Mouse (Mus musculus) adrenal gland, adult 8-10 months (tissue): ENCODE data around the gene Kalrn. TPM values are rescaled to one million over a fixed set of nuclear protein-coding genes. Genes with fewer than 3 reads are reported as not detected.

Source experiments
- DNase-seq: peaks from one replicate; pipeline ENCODE4 v3.0.0; 2022
- total RNA-seq, 4 experiments: library from RNA; stranded (reverse); gene quantifications; 2 replicates each; pipeline ENCODE4 v1.2.4; 2022

Kalrn gene
- total RNA-seq, 4 experiments from 2014 or later, result 11.2 to 18.8 (median 13.0) TPM

DNA sequence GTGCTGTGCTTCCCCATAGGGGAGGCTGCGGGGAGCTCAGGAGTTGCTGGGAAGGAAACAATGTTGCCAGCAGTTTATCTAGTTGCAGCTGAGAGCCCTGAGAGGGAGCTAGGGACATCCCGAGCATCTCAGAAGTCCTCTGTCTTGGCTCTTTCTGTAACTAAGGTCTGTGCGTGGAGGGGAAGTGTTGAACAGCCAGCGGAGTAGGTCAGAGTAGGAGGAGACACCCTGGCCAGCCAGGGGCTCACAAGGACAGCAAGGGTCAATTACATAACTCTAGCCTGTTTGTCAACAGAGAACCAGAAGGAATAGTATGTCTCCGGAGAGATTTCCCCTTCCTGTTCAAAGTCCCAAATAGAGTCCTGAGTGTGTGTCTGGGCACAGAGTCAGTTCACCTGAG, 641.2 kb downstream of the Kalrn start:
- DNase-seq, result peak; percentile 50

DNA sequence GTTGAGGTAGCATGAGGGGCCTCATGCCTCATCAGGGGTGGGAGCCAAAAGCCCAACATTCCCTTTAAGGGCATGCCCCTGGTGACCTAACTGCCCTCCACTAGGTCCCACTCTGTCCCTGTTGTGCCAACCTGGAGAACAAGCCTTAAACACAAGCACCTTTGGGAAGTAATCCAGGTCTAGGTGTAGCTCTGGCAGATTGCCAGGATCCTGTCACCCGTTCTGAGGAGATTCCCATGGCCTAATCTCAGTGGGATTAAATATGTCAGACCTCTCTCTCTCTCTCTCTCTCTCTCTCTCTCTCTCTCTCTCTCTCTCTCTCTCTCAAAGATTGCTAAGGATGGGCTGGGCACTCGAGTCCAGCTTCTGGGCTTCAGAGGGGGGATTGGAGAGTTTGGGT, 641.6 kb downstream of the Kalrn start:
- DNase-seq, result no peak

DNA sequence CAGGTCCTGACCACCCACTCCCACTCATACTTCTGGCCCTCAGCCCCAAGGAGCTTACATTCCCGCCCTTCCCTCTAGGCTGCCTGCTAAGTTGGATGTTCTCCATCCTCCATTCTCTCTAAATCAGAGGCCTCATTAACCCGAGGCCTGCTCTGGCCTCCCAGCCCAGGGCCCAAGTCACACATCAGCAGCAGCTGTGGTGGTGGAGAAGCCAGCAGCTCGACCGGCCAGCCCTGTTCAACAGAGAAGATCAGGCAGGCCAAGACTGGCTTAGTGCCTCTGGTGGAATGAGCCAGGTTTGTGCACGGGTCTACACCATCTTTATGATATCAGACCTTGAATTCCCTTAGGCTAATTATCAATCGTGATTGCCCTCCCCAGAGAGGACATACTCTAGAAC, 642.5 kb downstream of the Kalrn start:
- no peak for DNase-seq

DNA sequence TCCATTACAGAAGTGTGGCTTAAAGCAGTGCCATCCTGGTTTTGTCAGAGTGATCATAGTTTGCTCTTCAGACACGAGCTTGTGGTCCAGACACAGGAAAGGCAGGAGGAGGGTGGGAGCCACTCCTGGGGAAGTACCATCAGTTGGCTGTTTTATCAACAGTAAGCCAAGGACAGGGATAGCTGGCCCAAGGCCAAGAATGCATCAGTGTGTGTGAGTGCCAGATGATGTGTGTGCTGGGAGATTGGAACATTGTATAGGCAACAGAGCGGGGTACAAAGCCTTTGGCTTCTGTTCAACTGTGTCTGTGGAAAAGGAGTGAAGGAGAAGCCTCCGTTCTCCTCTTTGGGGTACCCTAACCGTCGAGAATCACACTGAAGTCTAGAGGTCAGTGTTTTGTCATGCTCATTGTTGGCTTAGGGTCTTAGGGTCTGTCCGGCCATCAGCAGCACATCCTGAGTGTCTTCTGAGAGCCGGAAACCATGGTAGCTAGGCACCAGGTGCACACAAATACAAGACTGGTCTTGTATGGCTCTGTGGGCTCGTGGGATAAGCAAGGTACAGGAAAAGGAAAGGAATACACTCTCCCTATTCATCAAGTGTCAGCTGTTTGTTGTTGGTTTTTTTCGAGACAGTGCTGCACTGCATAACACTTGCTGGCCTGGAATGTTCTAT, 644.4 kb downstream of the Kalrn start:
- DNase-seq, result peak; percentile 73

DNA sequence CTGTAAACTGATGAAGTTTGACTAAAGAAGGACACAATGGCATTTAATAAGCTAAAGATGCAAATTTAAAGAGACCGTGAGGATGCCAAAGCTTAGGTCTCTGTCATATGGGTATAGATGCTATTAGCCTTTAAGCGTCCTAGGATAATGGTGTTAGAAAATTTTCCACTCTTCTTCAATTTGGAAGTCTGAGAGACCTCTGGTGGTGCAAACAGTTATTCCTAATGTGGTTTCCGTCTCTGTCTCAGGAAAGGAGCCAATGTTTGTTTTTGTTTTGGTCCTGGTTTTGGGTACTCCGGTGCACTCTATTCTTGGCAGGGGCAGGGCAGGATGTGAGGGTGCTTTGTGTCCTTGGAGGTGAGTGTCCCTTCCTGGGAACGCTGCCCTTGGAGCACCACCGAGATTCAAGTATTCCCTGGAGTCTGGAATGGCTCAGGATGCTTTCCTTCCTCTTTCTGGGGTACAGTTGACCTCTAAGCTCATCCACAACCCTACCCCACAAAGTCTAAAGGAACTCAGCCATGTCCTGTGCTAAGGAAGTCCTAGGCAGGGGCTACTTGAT, 646.0 kb downstream of the Kalrn start:
- DNase-seq, result no peak

DNA sequence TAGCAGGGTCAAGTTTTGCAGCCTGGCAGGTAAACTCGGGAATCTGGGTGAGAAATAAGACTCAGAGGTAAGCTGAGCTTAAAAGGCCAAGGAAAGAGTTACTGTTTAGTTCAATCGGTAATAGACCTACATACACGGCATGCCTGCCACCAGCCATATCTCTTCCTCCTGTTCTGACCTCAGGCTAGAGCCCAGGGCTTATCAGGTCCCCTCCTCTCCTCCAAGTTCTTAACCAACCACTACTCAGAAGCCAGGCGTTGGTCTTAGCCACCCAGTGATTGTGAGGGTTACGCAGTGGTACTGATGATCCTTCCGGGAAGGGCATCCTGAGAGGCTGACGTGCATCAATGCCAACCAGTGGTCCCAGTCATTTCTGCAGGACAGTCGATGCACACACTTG, 649.6 kb downstream of the Kalrn start:
- no peak for DNase-seq

DNA sequence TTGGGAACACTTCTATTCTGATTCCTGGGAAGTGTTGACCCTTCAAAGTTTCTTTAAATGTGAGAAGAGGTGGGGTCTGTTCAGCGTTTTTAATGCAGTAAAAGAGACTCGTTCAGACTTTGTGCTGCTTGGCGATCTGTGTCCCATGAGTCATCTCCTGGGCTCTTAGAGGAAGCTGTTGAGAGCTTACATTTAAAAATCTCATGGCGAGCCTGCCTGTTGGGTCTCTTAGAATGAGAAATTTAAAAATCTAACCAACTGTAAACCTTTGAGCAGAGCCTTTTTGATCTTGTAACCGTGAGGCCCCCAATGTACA, 650.4 kb downstream of the Kalrn start:
- no peak for DNase-seq

DNA sequence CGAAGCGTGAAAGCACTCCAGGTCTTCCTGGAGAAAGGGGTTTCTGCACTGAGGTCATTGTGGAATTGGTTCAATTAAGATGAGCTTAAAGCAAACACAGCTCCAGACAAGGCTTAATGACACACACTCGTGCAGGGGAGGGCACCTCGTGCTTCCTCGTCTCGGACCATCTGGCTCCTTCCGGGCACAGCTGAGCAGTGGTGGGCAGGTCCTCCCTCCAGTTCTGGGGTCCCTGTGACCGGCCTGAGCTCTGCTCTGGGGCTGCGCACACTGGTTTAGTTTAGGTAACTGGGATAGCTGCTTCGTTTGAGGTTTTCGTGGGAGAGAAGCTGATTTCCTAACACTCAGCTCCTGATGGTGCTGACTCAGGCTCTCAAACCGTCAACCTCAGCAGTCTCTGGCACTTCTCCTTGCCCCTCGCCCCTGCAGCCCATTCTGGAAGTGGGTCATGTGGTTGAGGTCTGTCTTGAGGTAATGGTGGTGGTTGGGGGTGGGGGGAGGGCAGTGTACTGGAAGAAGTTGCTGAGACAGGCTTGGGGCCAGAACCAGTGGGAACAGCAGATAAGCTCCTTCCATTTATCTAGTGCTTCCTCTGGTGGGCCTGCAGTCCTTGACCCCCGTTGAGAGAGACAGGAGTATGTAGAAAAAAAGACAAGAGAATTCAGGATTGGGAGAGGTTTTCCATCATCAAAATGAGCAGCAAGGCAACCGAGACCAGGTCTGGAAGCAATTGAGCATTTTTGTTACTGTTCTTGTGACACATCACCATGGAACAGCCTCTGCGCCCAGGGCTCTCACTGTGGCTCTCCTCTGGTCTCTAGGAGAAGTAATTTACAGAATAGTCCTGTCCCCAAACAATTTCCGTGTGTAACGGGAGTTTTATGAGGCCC, 651.0 kb downstream of the Kalrn start:
- no peak for DNase-seq

DNA sequence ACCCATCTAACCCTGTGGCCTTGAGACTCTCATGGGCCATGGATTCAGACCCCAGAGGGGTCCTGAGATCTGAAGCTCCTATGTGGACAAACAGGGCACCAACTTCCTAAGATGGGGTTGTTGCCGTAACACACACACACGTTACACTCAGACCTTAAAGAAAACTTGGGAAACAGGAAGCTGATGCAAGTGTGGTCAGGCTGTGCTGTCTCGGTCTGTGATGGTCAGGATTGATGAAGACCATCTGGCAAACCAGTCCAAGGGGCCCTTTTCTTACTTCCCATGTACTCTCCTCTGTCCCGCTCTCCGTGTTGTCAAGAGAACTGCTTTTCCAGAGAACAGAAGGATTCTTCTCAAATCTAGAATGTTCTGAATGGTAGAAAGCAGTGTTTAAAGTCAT, 651.8 kb downstream of the Kalrn start:
- no peak for DNase-seq

Other genes starting within 250 kb of the Kalrn start
- gene Ropn1, start 76.4 kb upstream of the Kalrn start, total RNA-seq, result not detected
- gene Ccdc14, start 117.1 kb upstream of the Kalrn start, total RNA-seq, result 1 to 10 TPM; 2.7 to 6.3 (median 4.1) TPM
- gene Mylk, start 171.7 kb upstream of the Kalrn start, total RNA-seq, result 10 to 100 TPM; 39.3 to 53.2 (median 44.5) TPM